Mouse (Mus musculus): Measurements from ENCODE around the gene Hist1h2bn. TPM values are rescaled to one million over a fixed set of nuclear protein-coding genes. Genes with fewer than 3 reads are reported as not detected.
"Not testable (repeated sequence)": the region's sequence is repeated elsewhere in the genome, so short reads cannot be mapped to it uniquely, and the experiment has no call there.

The Hist1h2bn gene
- 3.8 TPM for polyA plus RNA-seq (2012; fragmentation: generic; extraction: Trizol)
- long read RNA-seq, experiment 1: 0 reads
- long read RNA-seq, experiment 2: 0 reads

DNA sequence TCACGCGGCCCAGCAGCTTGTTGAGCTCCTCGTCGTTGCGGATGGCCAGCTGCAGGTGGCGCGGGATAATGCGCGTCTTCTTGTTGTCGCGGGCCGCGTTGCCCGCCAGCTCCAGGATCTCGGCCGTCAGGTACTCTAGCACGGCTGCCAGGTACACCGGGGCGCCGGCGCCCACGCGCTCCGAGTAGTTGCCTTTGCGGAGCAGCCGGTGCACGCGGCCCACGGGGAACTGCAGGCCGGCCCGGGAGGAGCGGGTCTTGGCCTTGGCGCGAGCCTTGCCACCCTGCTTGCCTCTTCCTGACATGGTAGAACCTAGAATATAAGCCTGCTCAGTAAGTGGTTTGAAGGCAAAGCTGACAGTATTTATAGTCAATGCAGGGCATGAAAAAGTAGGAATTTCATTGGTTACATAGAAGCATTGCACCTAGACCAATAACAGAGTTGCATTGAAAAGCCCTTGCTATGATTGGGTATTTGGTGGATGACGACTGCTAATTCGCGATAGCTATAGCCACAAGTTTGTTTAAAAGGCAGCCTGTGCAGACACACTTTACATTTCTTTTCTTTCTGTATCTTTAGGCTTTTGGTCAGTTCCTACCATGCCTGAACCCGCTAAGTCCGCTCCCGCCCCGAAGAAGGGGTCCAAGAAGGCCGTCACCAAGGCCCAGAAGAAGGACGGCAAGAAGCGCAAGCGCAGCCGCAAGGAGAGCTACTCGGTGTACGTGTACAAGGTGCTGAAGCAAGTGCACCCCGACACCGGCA, at the start of gene Hist1h2bn, which contains the start of gene Hist1h2ak:
Gene Hist1h2bn, plus strand, starts transcription at position 600 of the 762 bp plus-strand sequence.
Gene Hist1h2ak, minus strand, starts transcription at position 304 of the 762 bp plus-strand sequence.
- Histone ChIP-seq H3K79me2 (ENCODE audit: control insufficient read depth, insufficient read depth) (peaks cover 13% of the 10 kb centered on the region), H3K4me3 (ENCODE audit: insufficient read depth, poor library complexity, severe bottlenecking) (peak within 1 kb of the TSS; percentile 25), H3ac (ENCODE audit: control insufficient read depth, insufficient read length, low read depth) (peak within 1 kb of the TSS; percentile 61)
- H3K27me3 ChIP-seq (ENCODE audit: control insufficient read depth, insufficient read depth, insufficient read length); H3K79me3 ChIP-seq (ENCODE audit: low read depth); H3K36me3 ChIP-seq (ENCODE audit: control insufficient read depth, insufficient read depth): not testable (repeated sequence)
- TF ChIP-seq CEBPB (IDR thresholded peaks at IDR 0.05; ENCODE audit: low read depth): peak; percentile 29

DNA sequence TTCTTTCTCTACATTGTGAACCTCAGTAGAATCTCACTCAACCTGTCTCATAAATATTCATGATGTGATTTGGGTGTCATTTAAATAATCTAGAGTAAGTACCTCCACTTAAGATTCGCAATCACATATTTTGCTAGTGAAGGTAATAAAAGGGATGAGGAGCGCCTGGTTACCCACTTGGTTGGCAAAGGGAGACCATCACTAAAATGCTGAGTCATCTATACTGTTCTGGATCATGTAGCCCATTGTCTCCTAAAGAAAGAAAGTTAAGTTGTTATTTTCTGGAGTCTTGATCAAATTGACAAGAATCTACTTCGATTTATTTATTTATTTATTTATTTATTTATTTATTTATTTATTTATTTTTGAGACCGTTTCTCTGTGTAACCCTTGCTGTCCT, 47.3 kb upstream of the Hist1h2bn start:
- Histone ChIP-seq H3K27me3 (ENCODE audit: control insufficient read depth, insufficient read depth, insufficient read length) (no peaks in the 10 kb centered on the region), H3K4me3 (ENCODE audit: insufficient read depth, poor library complexity, severe bottlenecking) (no peak overlapping the region), H3ac (ENCODE audit: control insufficient read depth, insufficient read length, low read depth) (no peak overlapping the region), H3K79me2 (ENCODE audit: control insufficient read depth, insufficient read depth) (no peaks in the 10 kb centered on the region), H3K79me3 (ENCODE audit: low read depth) (no peaks in the 10 kb centered on the region), H3K36me3 (ENCODE audit: control insufficient read depth, insufficient read depth) (no peaks in the 10 kb centered on the region)
- TF ChIP-seq MAX (IDR thresholded peaks at IDR 0.05): no peak
- no peak for TF ChIP-seq MYOD1 (IDR thresholded peaks at IDR 0.05; ENCODE audit: control insufficient read depth, insufficient read length, low read depth)
- TF ChIP-seq CEBPB (IDR thresholded peaks at IDR 0.05; ENCODE audit: low read depth): no peak
- TF ChIP-seq CTCF (IDR thresholded peaks at IDR 0.05; ENCODE audit: control insufficient read depth, insufficient read depth, insufficient read length): no peak
- TF ChIP-seq FOSL1 (IDR thresholded peaks at IDR 0.05; ENCODE audit: insufficient read depth, low read length, poor library complexity, severe bottlenecking): no peak
- TF ChIP-seq MYOG (IDR thresholded peaks at IDR 0.05; ENCODE audit: control insufficient read depth, extremely low read depth, insufficient read length): no peak
- TF ChIP-seq USF1 (IDR thresholded peaks at IDR 0.05; ENCODE audit: low read depth): no peak

DNA sequence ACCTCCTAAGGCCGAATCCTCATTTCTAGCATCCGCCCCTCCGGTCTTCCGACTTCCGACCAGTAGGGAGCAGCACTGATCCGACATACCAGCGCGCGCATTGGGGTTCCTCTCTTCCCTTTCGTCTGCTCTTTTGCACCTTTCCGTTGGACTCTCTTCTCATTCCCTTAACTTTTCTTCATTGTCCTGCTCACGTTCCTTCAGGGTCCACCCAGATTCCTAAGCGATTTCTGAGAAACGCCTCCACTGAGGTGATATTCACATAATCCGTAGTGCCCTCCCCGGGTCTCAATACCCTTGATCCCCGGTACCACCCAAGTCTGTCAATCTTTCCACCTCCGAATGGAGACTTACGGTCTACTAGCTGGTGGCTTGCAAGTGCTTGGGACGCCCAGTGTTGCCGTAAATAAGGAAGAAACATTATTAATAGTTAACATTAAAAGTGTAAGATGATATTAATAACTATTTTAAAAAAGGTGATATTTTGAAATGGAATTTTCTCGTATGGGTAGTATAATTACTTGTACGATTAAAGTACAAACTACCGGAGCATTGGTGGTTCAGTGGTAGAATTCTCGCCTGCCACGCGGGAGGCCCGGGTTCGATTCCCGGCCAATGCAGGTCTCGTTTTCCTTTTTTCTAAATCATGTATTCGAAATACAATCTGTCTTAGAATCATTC, 43.8 kb upstream of the Hist1h2bn start:
- Histone ChIP-seq H3K36me3 (ENCODE audit: control insufficient read depth, insufficient read depth) (no peaks in the 10 kb centered on the region), H3K27me3 (ENCODE audit: control insufficient read depth, insufficient read depth, insufficient read length) (no peaks in the 10 kb centered on the region), H3K4me3 (ENCODE audit: insufficient read depth, poor library complexity, severe bottlenecking) (peak overlapping the region; percentile 34), H3ac (ENCODE audit: control insufficient read depth, insufficient read length, low read depth) (peak overlapping the region; percentile 68), H3K79me2 (ENCODE audit: control insufficient read depth, insufficient read depth) (no peaks in the 10 kb centered on the region), H3K79me3 (ENCODE audit: low read depth) (no peaks in the 10 kb centered on the region)
- TF ChIP-seq CTCF (IDR thresholded peaks at IDR 0.05; ENCODE audit: control insufficient read depth, insufficient read depth, insufficient read length) (peak; percentile 60), MAX (IDR thresholded peaks at IDR 0.05) (no peak)

DNA sequence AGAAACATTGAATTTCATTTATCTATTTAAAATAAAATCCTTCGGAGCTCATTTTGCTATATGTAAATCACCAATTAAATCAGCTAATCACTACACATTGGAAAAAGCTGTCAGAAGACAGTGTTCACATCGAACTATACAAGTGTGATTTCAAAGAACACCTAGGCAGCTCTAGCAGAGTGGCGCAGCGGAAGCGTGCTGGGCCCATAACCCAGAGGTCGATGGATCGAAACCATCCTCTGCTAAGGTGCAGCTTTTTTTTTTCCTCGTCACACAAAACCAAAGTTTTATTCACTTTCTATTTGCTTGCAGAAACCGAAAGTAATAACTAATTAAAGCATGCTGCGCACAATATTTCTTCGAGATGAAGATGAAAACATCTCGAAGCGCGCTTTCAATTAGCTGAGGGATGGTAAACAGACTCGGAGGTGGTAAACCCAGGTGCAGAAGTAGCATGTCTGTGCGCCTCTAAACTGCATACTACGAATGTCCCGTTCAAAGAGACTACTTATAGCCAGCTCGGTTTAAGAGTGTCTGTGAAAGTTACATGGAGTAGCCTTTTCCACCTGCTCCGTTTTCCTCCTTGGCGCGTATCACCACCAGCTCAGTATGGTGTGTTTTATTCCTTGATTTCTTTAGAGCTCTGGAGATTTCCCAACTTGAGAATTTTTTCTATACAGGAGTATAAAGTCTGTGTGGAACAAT, 43.0 kb upstream of the Hist1h2bn start:
- no peaks in the 10 kb centered on the region for H3K36me3 ChIP-seq (ENCODE audit: control insufficient read depth, insufficient read depth)
- peak overlapping the region; percentile 20 for H3ac ChIP-seq (ENCODE audit: control insufficient read depth, insufficient read length, low read depth)
- no peaks in the 10 kb centered on the region for H3K79me2 ChIP-seq (ENCODE audit: control insufficient read depth, insufficient read depth)
- H3K79me3 ChIP-seq (ENCODE audit: low read depth): no peaks in the 10 kb centered on the region
- no peaks in the 10 kb centered on the region for H3K27me3 ChIP-seq (ENCODE audit: control insufficient read depth, insufficient read depth, insufficient read length)
- peak overlapping the region; percentile 26 for H3K4me3 ChIP-seq (ENCODE audit: insufficient read depth, poor library complexity, severe bottlenecking)
- TF ChIP-seq MAX (IDR thresholded peaks at IDR 0.05) (no peak), USF1 (IDR thresholded peaks at IDR 0.05; ENCODE audit: low read depth) (no peak), CTCF (IDR thresholded peaks at IDR 0.05; ENCODE audit: control insufficient read depth, insufficient read depth, insufficient read length) (no peak), CEBPB (IDR thresholded peaks at IDR 0.05; ENCODE audit: low read depth) (no peak), FOSL1 (IDR thresholded peaks at IDR 0.05; ENCODE audit: insufficient read depth, low read length, poor library complexity, severe bottlenecking) (no peak), MYOD1 (IDR thresholded peaks at IDR 0.05; ENCODE audit: control insufficient read depth, insufficient read length, low read depth) (no peak), MYOG (IDR thresholded peaks at IDR 0.05; ENCODE audit: control insufficient read depth, extremely low read depth, insufficient read length) (no peak)

DNA sequence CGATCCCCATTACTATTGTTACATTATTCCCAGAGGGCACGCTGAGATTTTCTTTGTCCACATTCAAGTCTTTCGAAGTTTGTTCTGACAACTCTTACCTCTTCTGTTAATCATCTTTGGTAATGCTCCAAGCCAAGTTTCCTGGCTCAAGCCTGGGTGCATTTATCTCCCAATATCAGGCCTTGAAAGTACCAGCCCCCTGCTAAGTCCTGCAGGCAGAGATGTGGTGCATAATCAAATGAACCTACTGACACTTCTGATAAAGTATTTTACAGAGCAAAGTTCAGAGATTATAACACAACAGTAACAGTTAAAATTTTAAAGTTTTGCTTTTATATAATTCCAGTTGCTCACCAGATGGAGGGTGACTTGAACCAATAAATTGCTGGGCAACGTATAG, 42.2 kb upstream of the Hist1h2bn start:
- Histone ChIP-seq H3K27me3 (ENCODE audit: control insufficient read depth, insufficient read depth, insufficient read length) (no peaks in the 10 kb centered on the region), H3K36me3 (ENCODE audit: control insufficient read depth, insufficient read depth) (no peaks in the 10 kb centered on the region), H3ac (ENCODE audit: control insufficient read depth, insufficient read length, low read depth) (no peak overlapping the region), H3K79me2 (ENCODE audit: control insufficient read depth, insufficient read depth) (no peaks in the 10 kb centered on the region), H3K4me3 (ENCODE audit: insufficient read depth, poor library complexity, severe bottlenecking) (no peak overlapping the region), H3K79me3 (ENCODE audit: low read depth) (no peaks in the 10 kb centered on the region)
- TF ChIP-seq FOSL1 (IDR thresholded peaks at IDR 0.05; ENCODE audit: insufficient read depth, low read length, poor library complexity, severe bottlenecking): no peak

DNA sequence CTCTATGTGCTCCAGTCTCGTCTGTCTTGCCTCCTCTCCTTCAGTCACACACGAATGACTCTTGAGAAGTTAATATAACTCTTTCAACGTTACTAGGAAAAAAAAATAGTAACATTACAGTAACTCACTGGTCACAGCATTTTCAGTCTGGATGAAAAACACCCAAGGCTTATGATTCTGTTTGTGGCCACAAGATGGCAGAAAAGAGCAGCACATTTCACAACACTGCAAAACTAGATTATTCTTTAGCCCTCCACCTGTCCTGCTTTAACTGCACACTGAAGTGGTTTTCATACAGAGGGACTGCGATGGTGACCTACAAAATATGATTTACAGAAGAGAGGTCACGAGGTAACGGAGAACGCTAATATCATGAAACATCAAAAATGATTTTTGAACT, 39.2 kb upstream of the Hist1h2bn start:
- Histone ChIP-seq H3ac (ENCODE audit: control insufficient read depth, insufficient read length, low read depth) (no peak overlapping the region), H3K27me3 (ENCODE audit: control insufficient read depth, insufficient read depth, insufficient read length) (no peaks in the 10 kb centered on the region), H3K4me3 (ENCODE audit: insufficient read depth, poor library complexity, severe bottlenecking) (no peak overlapping the region), H3K79me3 (ENCODE audit: low read depth) (no peaks in the 10 kb centered on the region), H3K36me3 (ENCODE audit: control insufficient read depth, insufficient read depth) (no peaks in the 10 kb centered on the region), H3K79me2 (ENCODE audit: control insufficient read depth, insufficient read depth) (no peaks in the 10 kb centered on the region)
- TF ChIP-seq FOSL1 (IDR thresholded peaks at IDR 0.05; ENCODE audit: insufficient read depth, low read length, poor library complexity, severe bottlenecking) (no peak), MAX (IDR thresholded peaks at IDR 0.05) (no peak), CTCF (IDR thresholded peaks at IDR 0.05; ENCODE audit: control insufficient read depth, insufficient read depth, insufficient read length) (peak; percentile 53), MYOG (IDR thresholded peaks at IDR 0.05; ENCODE audit: control insufficient read depth, extremely low read depth, insufficient read length) (no peak), MYOD1 (IDR thresholded peaks at IDR 0.05; ENCODE audit: control insufficient read depth, insufficient read length, low read depth) (peak; percentile 15), USF1 (IDR thresholded peaks at IDR 0.05; ENCODE audit: low read depth) (no peak), CEBPB (IDR thresholded peaks at IDR 0.05; ENCODE audit: low read depth) (peak; percentile 91)

Measured in C2C12 (cell line).